Mouse (Mus musculus) ovary, postnatal 10 days (tissue): ENCODE results near the gene Ccnf.

Experiments used
- DNase-seq: peaks from one replicate; pipeline ENCODE4 v3.0.0; 2022; ENCODE audit warnings: low spot score

Gene Ccnf

DNA sequence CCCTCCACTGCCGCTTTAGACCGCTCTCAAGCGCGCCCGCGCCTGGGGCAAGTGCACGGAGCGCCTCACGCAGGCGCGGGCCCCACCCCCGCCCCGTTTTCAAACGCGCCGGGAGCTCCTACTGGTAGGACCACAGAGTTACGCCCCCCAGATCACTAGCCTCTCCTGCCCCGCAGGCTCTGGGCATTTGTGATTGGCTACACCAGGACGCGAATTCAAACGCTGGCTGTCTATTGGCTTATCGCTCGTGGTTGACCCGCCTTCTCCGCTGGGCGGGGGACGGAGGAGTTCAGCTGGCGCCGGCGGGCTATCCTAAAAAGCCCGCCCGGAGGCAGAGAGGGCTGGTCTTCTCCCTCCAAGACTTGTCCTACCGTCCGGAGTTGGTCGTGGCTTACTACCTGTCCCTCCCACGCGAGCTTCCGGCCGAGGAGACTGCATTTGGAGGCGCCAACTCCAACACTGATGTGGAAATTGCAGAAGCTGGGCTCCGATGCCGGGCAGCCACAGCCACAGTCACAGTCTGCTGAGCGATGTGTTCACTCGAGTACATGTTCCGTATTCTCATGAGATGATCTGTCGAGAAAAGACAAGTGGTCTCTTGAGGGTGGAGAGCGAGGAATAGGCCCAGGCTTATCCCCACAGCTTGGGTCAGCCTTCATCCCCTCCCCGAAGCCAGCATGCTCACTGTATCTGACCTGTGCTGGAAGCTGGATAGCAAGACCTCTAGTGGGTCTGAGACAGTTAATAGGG is at the start of gene Ccnf:
TSS of gene Ccnf (minus strand) at position 165 of the 750 bp plus-strand sequence.
- DNase-seq = peak; percentile 90

DNA sequence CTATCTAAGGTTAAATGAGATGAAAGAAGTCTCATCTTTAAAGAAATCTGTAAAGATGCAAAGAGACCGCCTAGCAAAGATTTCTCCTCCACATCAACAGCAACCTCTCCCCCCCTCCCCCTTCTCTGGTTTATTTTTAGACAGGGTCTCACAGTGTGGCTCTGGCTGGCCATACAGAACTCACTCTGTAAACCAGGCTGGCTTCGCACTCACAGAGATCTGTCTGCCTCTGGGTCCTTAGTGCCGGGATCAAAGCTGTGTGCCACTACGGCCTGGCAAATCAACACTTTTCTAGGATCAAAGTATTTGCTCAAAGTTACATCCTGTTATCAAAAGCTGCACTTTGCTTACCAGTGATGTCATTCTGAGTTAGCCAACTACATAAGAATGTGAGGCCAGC is 49.4 kb upstream of the Ccnf start:
- DNase-seq = no peak

DNA sequence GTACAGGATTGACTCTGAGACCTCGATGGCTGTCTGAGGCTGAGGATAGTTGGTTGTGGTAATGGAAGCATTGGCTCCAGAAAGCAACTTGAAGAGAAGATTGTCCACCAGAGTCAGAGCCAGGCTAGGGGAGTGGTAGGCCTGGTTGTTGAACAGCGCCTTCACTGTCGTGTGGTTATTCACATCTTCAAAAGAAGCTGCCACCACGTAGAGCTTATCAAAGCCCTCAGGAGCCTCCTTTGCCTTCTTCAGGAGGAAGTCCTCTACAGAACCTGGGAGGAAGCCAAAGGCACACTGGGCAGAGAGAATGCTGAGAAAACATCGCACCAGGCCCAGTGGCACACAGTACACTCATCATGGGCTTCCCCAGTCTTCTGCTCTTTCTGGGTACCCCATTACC is 38.1 kb upstream of the Ccnf start:
- no peak for DNase-seq

DNA sequence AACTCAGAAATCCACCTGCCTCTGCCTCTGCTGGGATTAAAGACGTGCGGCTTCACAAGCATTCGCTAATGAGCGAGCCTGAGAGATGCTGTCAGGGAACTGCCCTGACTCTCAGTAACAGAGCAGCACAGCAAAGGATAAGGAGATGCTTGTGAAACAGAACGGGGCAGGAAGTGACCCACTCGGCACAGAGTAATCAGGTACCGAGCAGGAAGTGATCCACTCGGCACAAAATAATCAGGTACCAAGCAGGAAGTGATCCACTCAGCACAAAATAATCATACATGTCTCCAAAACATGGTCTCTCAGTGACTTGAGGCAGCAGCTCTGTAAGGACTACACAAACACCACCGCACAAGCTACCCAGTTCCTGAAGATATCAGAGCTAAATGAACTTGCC is 37.2 kb upstream of the Ccnf start:
- no peak for DNase-seq

DNA sequence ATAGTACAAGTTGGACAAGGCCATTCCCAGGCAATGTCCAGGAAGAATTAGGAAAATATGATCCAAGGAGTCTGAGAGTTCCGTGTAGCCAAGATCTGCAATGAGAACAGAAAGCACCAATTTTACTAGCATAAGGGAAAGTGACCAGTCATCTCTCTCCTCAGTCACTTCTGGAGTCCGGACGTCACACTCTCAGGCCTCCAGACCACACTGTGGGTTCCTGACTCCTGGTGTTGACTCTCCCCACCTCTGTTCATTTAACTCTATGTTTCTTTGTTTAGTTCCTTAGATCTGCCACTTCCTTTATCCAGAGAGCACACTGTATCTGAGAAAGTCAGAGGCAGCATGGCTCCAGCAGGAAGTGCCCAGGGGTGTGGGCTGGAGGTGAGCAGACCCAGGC is 34.4 kb upstream of the Ccnf start:
- DNase-seq = no peak

DNA sequence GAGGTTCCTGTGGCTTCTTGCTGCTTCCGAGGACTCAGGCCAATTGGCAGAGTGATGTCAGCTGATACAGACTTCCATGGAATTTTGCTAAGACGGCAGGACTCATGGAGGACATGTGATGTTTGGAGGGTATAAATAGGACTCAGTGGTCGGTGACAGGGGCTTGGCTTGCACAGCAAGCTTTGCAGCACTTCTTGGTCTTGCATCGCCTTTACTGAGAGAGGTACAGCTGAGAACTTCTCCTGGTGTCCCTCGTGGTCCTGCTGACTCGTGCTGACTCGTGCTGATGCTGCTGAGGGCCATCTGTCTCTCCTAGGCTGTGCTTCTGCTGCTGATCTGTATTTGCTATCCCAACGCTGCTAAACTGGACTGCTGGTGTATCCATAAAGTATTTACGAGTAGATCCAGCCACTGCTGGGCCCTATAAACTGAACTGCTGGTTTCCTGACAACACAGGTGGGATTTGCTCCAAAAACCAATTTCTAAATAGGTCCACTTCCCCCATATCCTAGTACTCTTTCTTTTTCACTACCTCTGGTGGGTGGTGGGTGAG is 32.1 kb upstream of the Ccnf start:
- no peak for DNase-seq

- DNase-seq = no peak
Measured at GRCm38 (mm10) chr17:24282637-24283036, 31.4 kb upstream of the Ccnf start.

- no peak for DNase-seq
Measured at GRCm38 (mm10) chr17:24279907-24280306, 28.6 kb upstream of the Ccnf start.

DNA sequence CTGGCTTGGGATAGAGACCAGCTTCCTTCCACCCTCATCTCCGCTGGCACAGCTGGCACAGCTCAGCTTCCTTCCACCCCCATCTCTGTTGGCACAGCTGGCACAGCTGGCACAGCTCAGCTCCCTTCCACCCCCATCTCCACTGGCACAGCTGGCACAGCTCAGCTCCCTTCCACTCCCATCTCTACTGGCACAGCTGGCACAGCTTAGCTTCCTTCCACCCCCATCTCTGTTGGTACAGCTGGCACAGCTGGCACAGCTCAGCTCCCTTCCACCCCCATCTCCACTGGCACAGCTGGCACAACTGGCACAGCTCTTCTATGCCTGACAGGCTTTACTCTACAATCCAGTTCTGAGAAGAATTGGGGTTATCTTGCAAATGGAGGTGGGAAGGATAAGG is 15.8 kb upstream of the Ccnf start:
- DNase-seq = no peak

- DNase-seq = no peak
Measured at GRCm38 (mm10) chr17:24264766-24265165, 13.5 kb upstream of the Ccnf start.

- DNase-seq = no peak
Measured at GRCm38 (mm10) chr17:24260516-24260915, 9.2 kb upstream of the Ccnf start.

DNA sequence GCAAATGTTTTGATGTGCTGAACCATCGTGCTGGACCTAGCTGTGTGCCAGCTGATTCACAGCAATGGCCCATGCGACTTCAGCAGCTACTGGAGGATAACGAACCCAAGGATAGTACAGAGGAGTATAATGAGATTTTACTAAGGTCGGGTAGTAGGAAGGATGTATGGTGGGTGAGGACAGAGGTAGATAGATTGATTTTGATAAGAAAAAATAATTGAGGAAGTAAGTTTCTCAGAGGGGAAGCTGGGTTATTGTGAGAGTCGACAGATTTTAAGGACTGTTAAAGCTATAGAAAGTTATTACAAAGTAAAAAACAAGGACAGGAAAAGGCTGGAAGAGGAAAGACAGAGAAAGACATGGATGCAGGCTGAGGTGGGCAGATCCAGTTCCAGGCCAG is 8.4 kb upstream of the Ccnf start:
- DNase-seq = no peak

DNA sequence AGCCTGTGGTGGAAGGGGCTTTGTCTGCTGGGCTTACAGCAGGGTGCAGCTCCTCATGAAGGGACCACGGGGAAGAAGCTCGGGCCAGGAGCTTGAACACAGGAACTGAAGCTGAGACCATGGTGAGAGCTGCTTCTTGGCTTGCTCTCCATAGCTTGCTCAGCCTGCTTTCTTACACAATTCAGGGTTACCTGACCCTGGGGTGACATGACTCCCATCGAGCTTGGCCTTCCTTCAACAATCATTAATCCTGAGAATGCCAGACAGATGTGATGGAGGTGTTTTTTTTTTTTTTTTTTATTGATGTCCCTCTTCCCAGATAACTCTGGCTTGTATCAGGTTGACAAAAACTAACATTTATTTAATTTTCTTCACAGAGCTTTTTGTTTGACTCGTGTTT is 7.7 kb upstream of the Ccnf start:
- no peak for DNase-seq

GRCm38 (mm10) chr17:24252329-24252728 is 1.0 kb upstream of the Ccnf start:
- no peak for DNase-seq

DNA sequence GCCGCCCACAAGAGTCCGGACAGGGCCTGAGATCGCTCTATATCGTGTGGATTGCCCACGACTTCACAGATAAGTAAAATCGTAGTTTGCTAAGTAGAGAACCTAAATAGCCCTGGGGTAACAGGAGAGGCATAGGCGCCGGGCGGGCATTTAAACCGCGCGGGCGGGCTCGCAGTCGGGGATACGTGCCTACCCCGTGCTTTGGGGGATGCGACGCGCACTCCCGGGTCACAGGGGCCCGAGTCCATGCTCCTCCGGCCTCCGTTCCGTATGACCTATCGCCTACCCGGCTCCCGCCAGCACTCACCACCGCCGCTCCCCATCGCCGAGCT is 330 bp downstream of the Ccnf start:
- DNase-seq = no peak

DNA sequence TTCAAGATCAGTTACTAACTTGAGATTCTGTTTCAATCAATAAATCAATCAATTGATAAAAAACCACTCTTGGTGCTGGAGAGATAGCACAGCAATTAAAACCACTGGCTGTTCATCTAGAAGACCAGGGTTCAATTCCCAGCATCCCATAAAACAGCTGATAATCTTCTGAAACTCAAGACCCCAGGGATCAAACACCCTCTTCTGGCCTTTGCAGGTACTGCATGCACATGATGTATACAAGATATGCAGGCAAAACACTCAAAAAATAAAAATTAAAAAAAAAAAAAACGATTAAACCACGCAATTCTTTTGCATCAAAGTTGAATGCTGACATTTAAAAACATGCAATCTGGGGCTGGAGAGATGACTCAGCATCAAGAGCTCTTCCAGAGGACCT is 2.6 kb downstream of the Ccnf start:
- no peak for DNase-seq

DNA sequence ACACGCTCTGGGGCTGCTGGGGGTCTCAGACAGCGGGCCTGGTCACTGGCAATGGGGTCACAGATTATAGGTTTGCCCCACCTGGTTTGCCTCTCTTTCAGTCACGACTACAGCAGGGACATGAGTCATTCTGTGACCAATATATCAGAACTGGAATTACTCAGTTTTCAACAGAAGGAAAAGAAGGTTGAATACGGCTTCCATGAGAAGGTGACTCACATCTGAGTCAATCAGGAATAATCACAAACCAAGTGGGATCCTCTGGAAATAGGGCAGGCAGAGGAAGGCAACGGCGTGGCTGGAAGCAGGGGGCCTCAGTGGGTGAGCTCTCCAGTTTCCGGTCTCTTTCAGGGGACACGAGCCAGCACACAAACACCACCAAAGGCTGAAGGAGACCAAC is 7.2 kb downstream of the Ccnf start:
- DNase-seq = no peak

DNA sequence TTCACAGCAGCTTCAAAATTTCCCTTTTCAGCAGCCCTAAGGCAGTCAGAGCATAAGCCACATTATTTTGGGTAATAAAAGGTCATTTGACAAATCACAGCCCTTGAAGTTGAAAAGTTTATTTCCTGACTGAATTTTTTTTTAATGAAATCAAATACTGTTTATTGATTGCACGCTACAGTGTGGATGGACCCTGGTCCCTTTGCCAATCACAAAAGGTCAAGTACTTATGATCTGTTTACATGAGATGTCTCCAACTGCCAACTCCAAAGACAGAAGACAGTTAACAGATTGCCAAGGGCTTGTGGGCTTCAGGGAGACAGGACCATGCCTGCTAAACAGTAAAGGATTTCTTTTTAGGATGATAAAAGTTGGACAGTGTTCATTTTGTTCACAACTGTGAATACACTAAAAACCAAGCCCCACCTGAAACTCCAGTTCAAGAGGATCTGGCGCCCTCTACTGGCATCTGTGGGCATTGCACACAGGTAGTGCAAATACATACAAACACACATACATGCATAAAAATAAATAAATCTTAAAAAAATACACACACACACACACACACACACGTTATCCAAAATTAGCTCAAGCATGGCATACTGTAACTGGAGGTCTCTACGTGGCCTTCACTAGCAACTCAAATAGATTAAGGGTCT is 7.8 kb downstream of the Ccnf start:
- no peak for DNase-seq

- no peak for DNase-seq
Measured at GRCm38 (mm10) chr17:24236921-24237320, 14.4 kb downstream of the Ccnf start.

GRCm38 (mm10) chr17:24236479-24236878 is 14.8 kb downstream of the Ccnf start:
- no peak for DNase-seq

- no peak for DNase-seq
Measured at GRCm38 (mm10) chr17:24227941-24228340, 23.3 kb downstream of the Ccnf start.

DNA sequence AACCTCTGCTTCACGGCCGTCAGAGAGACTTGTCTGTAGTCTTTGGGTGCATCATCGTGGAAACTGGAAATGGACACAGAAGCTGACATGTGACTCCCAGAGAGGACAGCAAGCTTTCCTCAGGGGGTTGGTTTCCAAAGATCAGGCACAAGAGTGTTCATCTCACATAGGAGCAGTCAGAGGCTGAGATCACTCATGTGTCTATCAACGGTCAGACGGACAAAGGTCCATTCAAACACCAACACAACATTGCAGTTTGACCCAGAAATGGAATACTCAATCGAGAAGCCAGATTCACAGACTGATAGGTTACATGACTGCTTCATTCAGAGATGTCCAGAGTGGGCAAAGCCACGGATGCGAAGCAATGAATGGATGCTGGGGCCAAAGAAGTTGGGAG is 24.6 kb downstream of the Ccnf start:
- no peak for DNase-seq

GRCm38 (mm10) chr17:24225851-24226250 is 25.4 kb downstream of the Ccnf start:
- no peak for DNase-seq

- no peak for DNase-seq
Measured at GRCm38 (mm10) chr17:24224741-24225140, 26.5 kb downstream of the Ccnf start.
